ENCODE assay signal across 20 mouse cellular contexts in the genomic region with DNA sequence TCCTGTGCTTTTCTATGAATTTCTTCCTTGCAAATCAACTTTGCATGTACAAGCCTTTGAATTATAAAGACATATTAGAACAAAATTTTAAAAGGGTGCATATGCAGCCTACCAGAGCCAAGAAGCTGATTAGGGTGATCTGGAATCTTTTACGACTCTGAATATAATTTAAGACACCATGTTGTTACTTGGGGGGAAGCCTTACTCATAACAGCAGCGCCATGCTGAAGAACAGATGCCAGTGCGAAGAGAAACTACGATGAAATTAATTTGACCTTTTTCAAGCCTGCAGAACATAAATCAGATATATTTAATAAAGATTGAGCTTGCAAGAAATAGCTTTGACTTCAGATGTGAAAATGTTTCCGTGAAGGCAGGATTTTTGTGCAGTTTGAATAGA.
DNase-seq lines count a peak whose midpoint lies in the region; ATAC-seq lines count a peak whose summit lies in the region.
"Had no signal": no experiment of that assay in that cellular context is flagged by ENCODE, and none has a peak within 500 bp of the region (broad histone marks: within the 10 kb centered on the region; RNA-seq: fewer than 3 reads in every experiment).

No protein-coding gene starts in this region.

- no peaks in the 10 kb centered on the region for H3K36me3 ChIP-seq in embryonic facial prominence, embryonic 14.5 days (ENCODE audit: control insufficient read depth, insufficient read depth, low read length)
- H3K36me3 ChIP-seq in limb, embryonic 13.5 days: no peaks in the 10 kb centered on the region
- no peaks in the 10 kb centered on the region for H3K36me3 ChIP-seq in hindbrain, embryonic 14.5 days (replicated peaks; ENCODE audit: control insufficient read depth, insufficient read depth)

- H3K4me2 ChIP-seq in embryonic facial prominence, embryonic 14.5 days (ENCODE audit: low read depth, low read length): no peak overlapping the region
- H3K4me2 ChIP-seq in limb, embryonic 13.5 days (replicated peaks): no peak overlapping the region; the same call in 1 of the 2 replicates
- H3K4me2 ChIP-seq in hindbrain, embryonic 14.5 days (replicated peaks): no peak overlapping the region

- peak; percentile 20 to 21 for DNase-seq in cerebellum, postnatal 10 days
- peak; percentile 27 to 69 for DNase-seq in layer of hippocampus, adult 18-20 months (ENCODE audit: low spot score in 2 of 2)
- no peak for DNase-seq in layer of hippocampus, adult 9-10 months (ENCODE audit: low spot score)
- peak; percentile 76 for DNase-seq in embryonic facial prominence, embryonic 14.5 days (ENCODE audit: low spot score)
- no peak for DNase-seq in hindbrain, embryonic 14.5 days (ENCODE audit: low spot score)
- DNase-seq in gastrocnemius, postnatal 10 days: no peak
- DNase-seq: adrenal gland, adult 2 months; cerebellum, adult 11 months; embryo, embryonic 11 days; gastrocnemius, postnatal 36 days; kidney, adult 18-20 months; kidney, postnatal 4 days; lung, adult 18-20 months; lung, postnatal 14 days; midbrain, embryonic 14.5 days; thymus, adult 2 months had no signal

- H3K4me3 ChIP-seq in embryonic facial prominence, embryonic 14.5 days (ENCODE audit: low read depth, low read length): no peak overlapping the region
- H3K4me3 ChIP-seq in limb, embryonic 13.5 days: no peak overlapping the region
- no peak overlapping the region for H3K4me3 ChIP-seq in hindbrain, embryonic 14.5 days (replicated peaks; ENCODE audit: low read length)
- H3K4me3 ChIP-seq: myocyte had no signal

- no peaks in the 10 kb centered on the region for H3K4me1 ChIP-seq in embryonic facial prominence, embryonic 14.5 days (ENCODE audit: control insufficient read depth, insufficient read depth, low read length)
- peaks cover 7% of the 10 kb centered on the region; the same call in 1 of the 2 replicates for H3K4me1 ChIP-seq in limb, embryonic 13.5 days
- no peaks in the 10 kb centered on the region for H3K4me1 ChIP-seq in hindbrain, embryonic 14.5 days (replicated peaks; ENCODE audit: control insufficient read depth, insufficient read depth, low read length)

- H3K9ac ChIP-seq in embryonic facial prominence, embryonic 14.5 days (ENCODE audit: low read depth, low read length): no peak overlapping the region
- H3K9ac ChIP-seq in limb, embryonic 13.5 days: no peak overlapping the region
- no peak overlapping the region for H3K9ac ChIP-seq in hindbrain, embryonic 14.5 days

- H3K27me3 ChIP-seq in embryonic facial prominence, embryonic 14.5 days (replicated peaks; ENCODE audit: control insufficient read depth, insufficient read depth, low read length): no peaks in the 10 kb centered on the region
- no peaks in the 10 kb centered on the region for H3K27me3 ChIP-seq in limb, embryonic 13.5 days
- no peaks in the 10 kb centered on the region for H3K27me3 ChIP-seq in hindbrain, embryonic 14.5 days (ENCODE audit: control insufficient read depth, insufficient read depth, low read length)

- no peak for ATAC-seq in cerebellum, adult (ENCODE audit: insufficient number of reproducible peaks, low FRiP score, low TSS enrichment)
- ATAC-seq in embryonic facial prominence, embryonic 14.5 days (ENCODE audit: low read depth): 0 out of 2 replicates have a peak, but pooled peaks have one; percentile 26
- ATAC-seq in limb, embryonic 13.5 days (ENCODE audit: low FRiP score, low read depth): 0 out of 2 replicates have a peak, but pooled peaks have one; percentile 70
- ATAC-seq in hindbrain, embryonic 14.5 days (ENCODE audit: low FRiP score): no peak
- ATAC-seq: hindbrain, postnatal 0 days had no signal

- no peaks in the 10 kb centered on the region for H3K9me3 ChIP-seq in embryonic facial prominence, embryonic 14.5 days (ENCODE audit: control insufficient read depth, low read length)
- no peaks in the 10 kb centered on the region; the same call in 1 of the 2 replicates for H3K9me3 ChIP-seq in limb, embryonic 13.5 days
- no peaks in the 10 kb centered on the region for H3K9me3 ChIP-seq in hindbrain, embryonic 14.5 days (ENCODE audit: control insufficient read depth, low read length)

- 45% methylated on average over 5 of the region's 5 CpGs for WGBS in embryonic facial prominence, embryonic 14.5 days
- 25% methylated on average over 5 of the region's 5 CpGs for WGBS in limb, embryonic 13.5 days
- 73% methylated on average over 5 of the region's 5 CpGs for WGBS in hindbrain, embryonic 14.5 days

- H3K27ac ChIP-seq in embryonic facial prominence, embryonic 14.5 days (replicated peaks; ENCODE audit: low read depth, low read length): no peak overlapping the region
- no peak overlapping the region for H3K27ac ChIP-seq in limb, embryonic 13.5 days
- no peak overlapping the region for H3K27ac ChIP-seq in hindbrain, embryonic 14.5 days
- H3K27ac ChIP-seq: hindbrain, postnatal 0 days had no signal

Comparison
In these comparisons a context has a peak if more than half of its experiments do, and no peak if none do; other contexts are left out.
1. DNase-seq: peak in cerebellum, postnatal 10 days (2 of 2), layer of hippocampus, adult 18-20 months (2 of 2) and embryonic facial prominence, embryonic 14.5 days (single experiment); none in layer of hippocampus, adult 9-10 months (single experiment), hindbrain, embryonic 14.5 days (single experiment) and gastrocnemius, postnatal 10 days (single experiment).
2. ATAC-seq: peak in embryonic facial prominence, embryonic 14.5 days (single experiment) and limb, embryonic 13.5 days (single experiment); none in cerebellum, adult (single experiment) and hindbrain, embryonic 14.5 days (single experiment).